Mouse (Mus musculus) brown adipose tissue, adult 24 weeks (tissue): Measurements from ENCODE around the gene Bdp1. TPM values are rescaled to one million over a fixed set of nuclear protein-coding genes. Genes with fewer than 3 reads are reported as not detected.

ENCODE experiments used
- H3K27ac ChIP-seq: fragments of 200-500 bp; replicated peaks from 2 replicates; pipeline ENCODE4 v1.5.1; 2012; ENCODE audit warnings: low read depth, mild to moderate bottlenecking, low read length
- H3K4me1 ChIP-seq: fragments of 200-500 bp; 2 replicates; pipeline ENCODE4 v1.6.1; 2012; ENCODE audit warnings: low read length, mixed read lengths; ENCODE audit not compliant: control insufficient read depth, insufficient read depth, insufficient read length
- H3K4me3 ChIP-seq: fragments of 200-500 bp; 2 replicates; pipeline ENCODE4 v1.5.1; 2012; ENCODE audit warnings: low read depth, mild to moderate bottlenecking, low read length, moderate library complexity; ENCODE audit not compliant: insufficient read depth
- polyA plus RNA-seq: library from polyadenylated mRNA; stranded (reverse); fragments of >200 nt; gene quantifications from 2 replicates; pipeline ENCODE4 v1.2.4, GENCODE M21; 2012; ENCODE audit not compliant: missing spikeins, insufficient read depth, insufficient read length

Bdp1 gene
- polyA plus RNA-seq, 1 experiment = 8.4 TPM

GRCm38 (mm10) chr13:100026013-100026412 is 77.9 kb downstream of the Bdp1 start:
- Histone ChIP-seq H3K4me1 (no peaks in the 10 kb centered on the region), H3K4me3 (no peak overlapping the region), H3K27ac (no peak overlapping the region)

GRCm38 (mm10) chr13:100016891-100017290 is 87.0 kb downstream of the Bdp1 start:
- Histone ChIP-seq H3K4me3 (no peak overlapping the region), H3K4me1 (peaks cover 8% of the 10 kb centered on the region), H3K27ac (no peak overlapping the region)

- Histone ChIP-seq H3K4me1 (peaks cover 8% of the 10 kb centered on the region), H3K27ac (no peak overlapping the region), H3K4me3 (peak overlapping the region; percentile 47)
Observed at GRCm38 (mm10) chr13:100015937-100016336, 87.9 kb downstream of the Bdp1 start.

- H3K4me3 ChIP-seq = peak within 1 kb of the TSS; percentile 73
- H3K4me1 ChIP-seq = peaks cover 8% of the 10 kb centered on the region
- no peak within 1 kb of the TSS for H3K27ac ChIP-seq
Observed at GRCm38 (mm10) chr13:100014906-100015895, 88.7 kb downstream of the Bdp1 start, which contains the start of gene Mccc2. Gene Mccc2, minus strand, starts transcription at chr13:100015639.

GRCm38 (mm10) chr13:100005911-100006496 is 97.9 kb downstream of the Bdp1 start:
- H3K4me1 ChIP-seq = peaks cover 2% of the 10 kb centered on the region
- H3K27ac ChIP-seq = peak overlapping the region; percentile 98
- no peak overlapping the region for H3K4me3 ChIP-seq

- Histone ChIP-seq H3K4me1 (peaks cover 2% of the 10 kb centered on the region), H3K4me3 (no peak overlapping the region), H3K27ac (no peak overlapping the region)
Observed at GRCm38 (mm10) chr13:100001790-100002196, 102.1 kb downstream of the Bdp1 start.

- Histone ChIP-seq H3K27ac (no peak overlapping the region), H3K4me3 (no peak overlapping the region), H3K4me1 (no peaks in the 10 kb centered on the region)
Observed at GRCm38 (mm10) chr13:99999078-99999477, 104.8 kb downstream of the Bdp1 start.

GRCm38 (mm10) chr13:99998099-99998498 is 105.8 kb downstream of the Bdp1 start:
- H3K27ac ChIP-seq = no peak overlapping the region
- H3K4me1 ChIP-seq = no peaks in the 10 kb centered on the region
- no peak overlapping the region for H3K4me3 ChIP-seq

- H3K27ac ChIP-seq = no peak overlapping the region
- no peaks in the 10 kb centered on the region for H3K4me1 ChIP-seq
- no peak overlapping the region for H3K4me3 ChIP-seq
Observed at GRCm38 (mm10) chr13:99989592-99989991, 114.3 kb downstream of the Bdp1 start.

- no peak overlapping the region for H3K4me3 ChIP-seq
- no peaks in the 10 kb centered on the region for H3K4me1 ChIP-seq
- no peak overlapping the region for H3K27ac ChIP-seq
Observed at GRCm38 (mm10) chr13:99983320-99983719, 120.5 kb downstream of the Bdp1 start.

- H3K4me1 ChIP-seq = no peaks in the 10 kb centered on the region
- H3K27ac ChIP-seq = no peak overlapping the region
- no peak overlapping the region for H3K4me3 ChIP-seq
Observed at GRCm38 (mm10) chr13:99979406-99979805, 124.5 kb downstream of the Bdp1 start.

GRCm38 (mm10) chr13:99970089-99970488 is 133.8 kb downstream of the Bdp1 start:
- H3K27ac ChIP-seq = no peak overlapping the region
- H3K4me3 ChIP-seq = no peak overlapping the region
- no peaks in the 10 kb centered on the region for H3K4me1 ChIP-seq

Other genes starting within 250 kb of the Bdp1 start
- gene Cartpt, start 203.0 kb downstream of the Bdp1 start, polyA plus RNA-seq = not detected in 2 replicates
- 128 and 167 TPM in 2 replicates for gene Mccc2, start 88.4 kb downstream of the Bdp1 start, polyA plus RNA-seq
- gene Serf1, start 3.9 kb upstream of the Bdp1 start, polyA plus RNA-seq = 33.3 and 44.2 TPM in 2 replicates
- gene Smn1, start 20.8 kb upstream of the Bdp1 start, polyA plus RNA-seq = 9.5 and 14.6 TPM in 2 replicates
- 0.79 TPM in 2 replicates for gene Naip2, start 98.0 kb upstream of the Bdp1 start, polyA plus RNA-seq
- 0.33 TPM in 1 of 2 replicates, not detected in the other for gene Naip5, start 142.3 kb upstream of the Bdp1 start, polyA plus RNA-seq
- gene Naip6, start 213.6 kb upstream of the Bdp1 start, polyA plus RNA-seq = 0.36 TPM in 1 of 2 replicates, not detected in the other